Mouse (Mus musculus): ENCODE results near the gene Zfr2. TPM values are rescaled to one million over a fixed set of nuclear protein-coding genes. Genes with fewer than 3 reads are reported as not detected.
A peak's percentile ranks its signal among the peaks of the same experiment; 100 is the strongest.

Zfr2 gene
- total RNA-seq, 2 experiments from 2014 or later: 1.9 TPM

DNA sequence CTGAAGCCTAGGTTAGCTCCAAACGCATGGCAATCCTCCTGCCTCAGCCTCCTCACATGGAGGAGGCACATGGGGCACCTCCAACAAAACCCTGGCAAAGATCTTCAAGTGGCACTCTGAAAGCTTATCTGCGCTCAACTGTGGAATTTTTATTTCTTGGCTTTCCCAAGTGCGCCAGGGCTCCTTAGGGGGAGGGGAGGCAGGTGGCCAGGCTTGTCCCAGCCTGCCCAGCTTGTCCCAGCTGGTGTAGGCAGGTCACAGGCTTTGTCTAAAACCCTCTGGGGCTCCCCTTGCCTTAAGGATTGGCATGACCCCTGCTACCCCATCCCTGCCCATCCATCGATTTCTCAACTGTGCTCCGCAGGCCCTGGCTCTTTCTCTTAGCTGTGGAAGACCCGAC, 51.2 kb downstream of the Zfr2 start:
- intact Hi-C loops (cut with DNase I): no loop called here
- DNase-seq: no peak

DNA sequence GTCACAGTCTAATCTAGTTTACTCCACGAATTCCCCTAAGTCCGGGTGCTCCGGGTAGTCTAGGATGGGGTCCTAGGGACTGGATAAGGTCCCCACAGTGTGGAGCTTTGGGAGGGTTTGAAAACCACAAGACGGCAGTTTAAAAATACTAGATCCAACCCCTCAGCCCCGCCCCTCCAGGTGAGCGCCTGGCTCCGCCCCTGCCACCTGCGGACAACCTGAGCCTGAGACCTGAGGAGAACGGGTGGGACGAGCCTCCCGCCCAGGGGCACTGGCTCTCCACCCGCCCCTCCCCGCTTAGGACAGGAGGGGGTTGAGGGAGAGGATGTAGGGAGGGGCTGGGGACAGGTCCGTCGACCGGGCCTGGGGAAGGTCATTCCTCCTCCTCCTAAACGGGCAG, 51.8 kb downstream of the Zfr2 start:
- no peak for DNase-seq
- intact Hi-C loops (cut with DNase I): loop anchor here (5.0 kb wide), 1 partner anchor 168 kb away; no protein-coding TSS in a partner anchor

DNA sequence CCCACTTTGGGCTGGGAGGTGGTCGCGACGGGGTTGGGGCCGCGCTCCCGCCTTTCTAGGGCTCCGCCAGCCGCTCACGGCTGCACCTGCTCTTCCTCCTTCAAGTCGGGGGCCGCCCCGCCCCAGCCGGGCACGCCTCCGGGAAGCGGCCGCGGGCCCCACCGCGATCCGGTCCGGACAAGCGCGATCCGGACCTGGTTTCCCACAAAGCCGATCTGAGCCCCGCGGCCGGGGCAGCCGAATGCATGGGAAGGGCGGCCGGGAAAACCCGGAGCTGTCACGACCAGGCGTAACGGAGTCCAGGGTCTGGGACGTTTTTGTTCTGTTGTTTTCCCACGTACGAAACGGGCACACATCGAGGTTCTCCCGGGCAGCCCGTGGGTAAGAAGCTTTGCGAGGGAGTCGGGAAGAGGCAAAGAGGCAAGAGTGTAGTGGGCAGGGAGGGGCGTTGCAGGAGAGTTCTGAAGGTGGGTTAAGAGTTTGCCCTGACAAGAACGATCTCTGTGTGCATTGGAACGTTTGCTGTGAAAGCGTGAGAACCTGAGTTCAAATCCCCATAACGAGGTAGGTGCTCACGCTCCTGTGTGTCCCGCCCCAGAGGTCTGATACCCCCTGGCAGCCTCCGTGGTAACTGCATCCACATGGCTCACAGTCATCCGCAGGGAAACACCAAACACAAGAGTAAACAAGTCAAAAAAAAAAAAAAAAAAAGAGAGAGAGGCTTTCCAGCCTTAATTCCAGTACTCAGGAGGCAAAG, 52.9 kb downstream of the Zfr2 start:
- intact Hi-C loops (cut with DNase I): loop anchor here (5.0 kb wide), 1 partner anchor 166 kb away; no protein-coding TSS in a partner anchor
- DNase-seq: peak; percentile 82 to 84

DNA sequence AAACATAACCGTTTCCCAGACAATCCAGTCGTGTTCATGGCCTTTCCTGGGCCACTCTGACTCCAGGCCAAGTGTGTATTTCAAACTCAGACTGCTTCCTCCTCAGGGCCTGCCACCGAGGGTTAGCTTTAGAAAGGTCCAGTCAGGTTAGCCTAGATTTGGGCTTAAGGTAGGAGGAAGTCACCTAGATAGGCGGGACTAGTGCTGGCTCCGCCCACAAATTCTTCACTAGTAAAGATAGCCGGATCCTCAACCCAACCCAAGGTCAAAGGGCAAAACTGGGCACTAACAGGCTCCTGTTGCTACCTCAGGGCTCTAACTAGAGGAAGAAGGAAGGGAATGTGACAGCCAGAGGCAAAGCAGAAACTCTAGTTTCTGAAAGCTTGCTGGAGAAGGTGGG, 53.6 kb downstream of the Zfr2 start:
- no peak for DNase-seq
- intact Hi-C loops (cut with DNase I): loop anchor here (5.0 kb wide), 1 partner anchor 166 kb away; no protein-coding TSS in a partner anchor

DNA sequence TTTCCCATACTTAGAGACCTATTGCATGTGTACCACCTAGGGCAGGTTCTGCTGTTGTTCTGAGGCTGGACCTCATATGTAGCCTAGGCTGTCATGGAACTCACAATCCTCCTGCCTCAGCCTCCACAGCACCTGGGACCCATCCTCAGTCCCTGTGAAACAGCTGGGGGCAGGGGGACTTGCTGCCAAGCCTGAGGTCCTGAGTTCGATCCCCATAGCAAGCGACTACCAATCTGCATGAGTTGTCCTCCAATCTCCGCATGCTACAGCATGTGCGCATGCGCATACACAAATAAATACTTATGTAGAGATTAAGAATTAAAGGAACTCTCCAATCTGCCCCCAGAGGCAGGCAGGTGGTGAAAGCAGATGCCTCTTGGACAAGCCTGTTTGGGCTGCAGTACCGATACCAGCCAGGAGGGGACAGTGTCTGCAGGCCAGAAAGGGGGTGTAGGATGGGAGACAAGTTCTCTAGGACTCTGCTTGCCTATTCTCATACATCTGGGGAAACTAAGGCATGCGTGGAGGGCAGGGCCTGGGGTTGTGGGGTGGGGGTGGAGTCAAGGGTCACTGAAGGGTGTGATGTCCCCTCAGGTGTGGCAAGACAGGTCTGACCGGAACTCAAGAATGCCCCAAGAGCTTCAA, 54.7 kb downstream of the Zfr2 start:
- intact Hi-C loops (cut with DNase I): loop anchor here (2.0 to 5.0 kb wide), 3 partner anchors 17 to 165 kb away; no protein-coding TSS in a partner anchor
- DNase-seq: peak in 1 of 2 experiments; percentile 59

DNA sequence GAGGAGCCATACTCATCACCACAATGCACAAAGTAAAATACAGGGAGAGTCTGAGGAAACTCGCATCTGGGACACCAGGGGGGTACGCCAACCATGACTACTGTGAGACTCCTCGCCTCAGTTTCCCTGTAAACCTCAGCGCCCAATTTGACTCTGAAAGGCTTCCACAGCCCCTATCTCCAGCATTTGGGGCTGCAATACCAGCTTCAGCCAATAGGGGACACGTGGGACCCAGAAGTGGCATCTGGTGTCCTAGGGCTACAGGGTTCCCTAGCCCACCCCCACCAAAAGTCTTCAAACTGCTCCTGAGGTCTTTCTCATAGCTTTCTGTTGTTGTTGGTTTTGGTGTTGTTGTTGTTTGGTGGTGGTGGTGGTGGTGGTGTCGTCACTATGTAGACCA, 55.6 kb downstream of the Zfr2 start:
- no peak for DNase-seq
- intact Hi-C loops (cut with DNase I): loop anchor here (2.0 to 5.0 kb wide), 3 partner anchors 16 to 164 kb away; no protein-coding TSS in a partner anchor

DNA sequence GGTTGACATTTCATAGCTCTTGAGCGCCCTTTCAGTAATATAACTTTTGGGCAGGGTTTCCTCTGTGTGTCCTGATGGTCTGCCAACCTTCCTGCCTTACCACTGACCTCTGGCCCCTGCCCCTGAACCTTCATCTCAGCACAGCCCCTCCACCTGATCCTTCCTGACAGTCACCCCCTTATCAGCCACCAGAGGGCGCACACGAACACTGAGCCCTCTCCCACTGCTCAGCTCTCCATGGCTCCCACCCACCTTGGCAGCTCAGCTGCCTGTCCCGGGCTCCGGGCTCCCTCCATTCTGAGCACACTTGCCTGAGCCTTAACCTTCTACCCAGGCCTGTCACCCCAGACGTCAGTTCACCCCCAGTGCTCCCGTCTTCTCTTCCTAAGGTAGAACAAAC, 56.3 kb downstream of the Zfr2 start:
- DNase-seq: peak; percentile 56 to 60
- intact Hi-C loops (cut with DNase I): loop anchor here (2.0 to 5.0 kb wide), 3 partner anchors 16 to 163 kb away; no protein-coding TSS in a partner anchor

DNA sequence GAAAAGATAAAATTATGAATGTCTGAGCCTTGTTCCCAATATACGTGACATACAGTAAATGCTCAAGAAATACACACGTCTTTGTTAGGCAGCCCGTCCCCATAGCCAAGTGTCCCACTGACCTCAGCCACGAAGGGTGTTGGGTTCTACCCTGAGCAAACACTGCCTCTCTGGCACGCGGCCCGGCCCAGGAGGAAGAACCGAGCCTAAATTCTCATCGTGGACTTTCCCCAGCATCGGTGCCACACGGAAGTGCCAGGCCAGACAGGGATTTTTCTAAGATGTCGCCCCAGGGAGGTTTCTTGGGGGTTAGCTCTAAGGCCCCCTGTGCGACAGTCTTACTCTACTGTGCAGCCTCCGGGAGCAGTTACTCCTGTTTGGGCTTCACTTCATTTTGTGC, 56.9 kb downstream of the Zfr2 start:
- no peak for DNase-seq
- intact Hi-C loops (cut with DNase I): loop anchor here (2.0 to 5.0 kb wide), 3 partner anchors 15 to 162 kb away; no protein-coding TSS in a partner anchor

DNA sequence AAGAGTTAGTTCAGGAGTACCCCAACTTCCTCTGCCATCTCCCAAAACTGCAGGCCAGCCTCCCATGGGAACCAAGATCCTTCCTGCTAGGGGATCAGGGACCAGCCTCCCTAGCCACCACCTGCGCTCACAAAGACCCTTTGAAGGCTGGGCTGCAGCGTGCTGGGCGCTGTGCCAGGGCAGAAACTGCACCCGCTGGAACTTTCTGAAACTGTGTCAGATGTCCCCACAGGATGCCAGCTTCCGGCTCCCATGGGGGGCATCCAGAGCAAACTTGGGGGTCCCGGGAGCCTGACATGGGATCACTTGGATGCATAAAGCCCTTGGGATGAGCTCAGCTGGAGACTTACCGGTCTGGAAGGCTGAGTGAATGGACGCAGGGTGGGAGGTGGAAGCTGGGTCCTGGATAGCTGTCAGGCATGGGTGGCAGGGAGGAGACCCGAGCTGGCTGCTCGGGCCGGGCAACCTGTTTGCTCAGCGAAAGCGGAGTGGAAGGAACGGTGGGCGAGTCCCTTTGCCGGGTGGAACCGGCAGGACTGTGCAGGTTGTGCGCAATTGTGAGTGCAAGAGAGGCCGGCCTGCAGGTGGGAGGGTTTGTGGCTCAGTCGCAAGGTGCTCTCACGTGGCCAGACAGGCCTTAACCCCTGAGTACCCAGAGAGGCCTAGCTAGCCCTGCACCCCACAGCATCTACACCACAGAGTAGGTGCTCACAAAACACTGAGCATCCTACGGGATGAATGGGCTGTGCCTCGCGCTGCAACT, 57.9 kb downstream of the Zfr2 start:
- intact Hi-C loops (cut with DNase I): no loop called here
- no peak for DNase-seq

DNA sequence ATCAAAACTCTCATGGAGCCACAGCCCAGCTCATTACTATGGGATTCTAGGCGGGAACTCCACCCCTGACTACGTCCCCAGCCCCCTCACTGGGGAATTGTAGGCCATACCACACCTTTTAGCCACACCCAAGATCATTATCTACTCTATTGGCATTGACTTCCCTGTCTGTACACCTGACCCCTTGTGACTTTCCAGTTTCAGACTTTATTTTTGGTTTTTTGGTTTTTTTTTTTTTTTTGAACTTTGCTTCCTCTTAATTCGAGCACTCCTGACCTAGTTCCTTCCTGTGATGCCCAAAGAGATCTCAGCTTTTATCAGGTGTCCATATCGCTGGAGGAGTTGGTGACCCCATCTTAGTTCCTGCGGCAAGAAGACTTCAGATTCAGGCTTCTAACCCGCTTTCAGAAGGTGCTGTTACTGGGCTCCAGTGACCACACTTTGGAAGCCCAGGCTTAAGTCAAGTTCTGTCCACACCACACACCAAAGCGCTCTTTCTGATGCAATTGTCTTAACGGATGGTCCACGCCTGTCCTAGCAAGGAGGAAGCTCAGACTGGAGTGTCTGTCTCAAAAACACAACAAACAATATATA, 58.7 kb downstream of the Zfr2 start, which contains the start of gene Tjp3:
TSS of gene Tjp3 (minus strand) at position 71 of the 594 bp plus-strand sequence.
- intact Hi-C loops (cut with DNase I): loop anchor here (2.0 kb wide), 1 partner anchor 29 kb away; the partner anchor contains the start of gene Cactin

DNA sequence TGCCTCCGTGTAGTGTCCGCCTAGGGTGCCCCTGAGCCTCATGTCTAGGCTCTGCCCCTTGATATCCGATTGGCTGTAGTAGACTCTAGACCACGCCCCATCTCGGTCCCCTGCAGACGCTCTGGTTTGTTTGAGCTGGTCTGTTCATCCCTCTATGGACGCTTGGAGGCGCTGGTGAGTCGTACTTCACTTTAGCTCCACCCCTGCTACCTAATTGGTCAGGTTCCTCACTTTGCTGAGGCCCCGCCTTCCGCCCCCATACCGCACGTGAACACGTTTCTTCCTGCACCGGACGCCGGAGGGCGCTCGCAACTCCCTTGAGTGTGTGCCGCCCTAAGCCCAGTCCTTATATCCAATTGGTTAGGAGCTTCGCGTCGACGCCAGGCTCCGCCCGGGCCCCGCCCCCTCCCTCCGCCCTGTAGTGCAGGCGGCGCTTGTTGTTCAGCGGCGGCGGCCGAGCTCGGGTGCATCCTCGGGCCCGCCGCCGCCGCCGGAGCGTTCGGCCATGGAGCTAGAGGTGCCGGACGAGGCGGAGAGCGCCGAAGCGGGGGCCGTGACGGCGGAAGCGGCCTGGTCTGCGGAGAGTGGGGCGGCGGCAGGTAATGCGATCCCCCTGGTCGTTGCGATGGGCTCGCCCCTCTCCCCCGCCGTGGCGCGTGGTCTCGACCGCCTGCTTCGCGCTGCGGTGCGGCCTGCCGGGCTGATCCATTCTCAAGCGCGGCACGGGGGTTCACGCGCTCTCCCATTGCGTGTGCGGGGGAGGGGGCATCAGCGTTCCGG, 59.8 kb downstream of the Zfr2 start, which contains the start of gene Pip5k1c:
TSS of gene Pip5k1c (plus strand) at position 410 of the 780 bp plus-strand sequence.
- intact Hi-C loops (cut with DNase I): loop anchor here (2.0 kb wide), 1 partner anchor 28 kb away; the partner anchor contains the start of gene Cactin
- peak; percentile 98 to 99 for DNase-seq

More for the DNA sequence above, 58.7 kb downstream of the Zfr2 start, which contains the start of gene Tjp3:
- no peak for DNase-seq

DNA sequence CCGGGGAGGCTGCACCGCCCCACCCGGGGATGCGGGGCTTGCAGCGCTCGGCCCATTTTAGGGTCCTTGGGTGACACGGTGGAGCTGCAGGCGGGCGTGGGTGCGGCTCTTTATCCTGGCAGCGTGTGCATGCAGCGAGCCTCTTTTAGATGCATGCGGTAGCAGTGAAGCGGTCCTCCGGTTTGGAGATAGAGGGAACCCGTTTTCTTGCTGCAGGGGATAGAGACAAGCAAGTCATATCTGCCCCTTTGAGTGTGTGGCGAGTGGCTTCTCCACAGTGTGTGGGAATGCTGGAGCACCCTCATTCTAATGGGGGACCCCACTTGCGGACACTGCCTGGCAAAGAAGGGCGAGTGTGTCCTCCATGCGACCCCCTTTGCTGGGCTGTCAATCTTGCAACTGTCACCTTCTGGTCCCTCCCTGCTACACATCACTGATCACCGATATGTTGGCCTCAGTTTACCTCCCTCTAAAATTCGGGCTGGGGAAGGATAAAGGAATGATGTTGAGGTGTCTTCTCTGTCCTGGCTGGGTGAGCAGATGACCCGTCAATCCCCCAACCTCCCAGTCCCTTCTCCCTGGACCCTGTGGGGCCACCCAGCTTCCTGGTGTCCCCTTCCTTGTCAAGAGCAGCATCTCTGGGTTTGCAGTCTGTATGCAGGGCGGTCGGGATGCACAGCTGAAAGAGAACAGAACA, 60.5 kb downstream of the Zfr2 start:
- intact Hi-C loops (cut with DNase I): loop anchor here (2.0 kb wide), 1 partner anchor 27 kb away; the partner anchor contains the start of gene Cactin
- DNase-seq: no peak

DNA sequence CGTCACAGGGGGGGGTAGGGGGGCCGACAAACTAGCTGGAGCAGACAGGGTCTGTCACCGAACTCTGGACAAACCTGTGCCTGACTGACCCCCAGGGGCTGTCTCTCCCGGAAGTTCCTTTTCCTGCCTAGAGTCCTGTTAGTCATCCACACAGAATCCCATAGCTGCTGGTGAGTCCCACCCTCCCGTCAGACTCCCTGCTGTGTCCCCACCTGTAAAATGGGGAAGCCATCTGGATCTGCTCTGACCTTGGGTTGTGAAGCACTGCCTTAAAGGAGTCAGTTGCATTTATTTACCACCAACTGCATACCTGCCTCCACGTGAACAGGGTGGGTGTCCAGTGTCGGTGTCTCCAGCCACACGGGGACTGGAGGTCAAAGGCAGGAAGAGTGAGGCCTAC, 61.5 kb downstream of the Zfr2 start:
- intact Hi-C loops (cut with DNase I): no loop called here
- no peak for DNase-seq

DNA sequence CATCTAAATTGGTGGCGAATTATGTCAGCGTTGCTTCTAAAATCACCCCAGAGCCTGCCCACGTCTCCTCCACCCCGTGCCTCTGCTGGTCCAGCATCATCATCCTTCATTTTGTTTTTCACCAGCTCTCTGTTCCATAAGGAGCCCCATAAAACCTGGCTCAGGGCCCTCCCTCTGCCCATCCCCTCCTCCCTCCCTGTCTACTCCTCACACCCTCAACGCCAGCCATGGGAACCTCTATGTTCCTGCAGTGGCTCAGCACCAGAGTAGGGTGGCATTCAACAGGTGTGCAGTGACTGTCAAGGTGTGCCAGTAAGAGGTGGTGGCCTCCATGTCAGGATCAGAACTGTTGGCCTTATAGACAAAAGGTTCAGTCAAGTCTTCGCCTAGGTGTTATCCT, 62.2 kb downstream of the Zfr2 start:
- DNase-seq: no peak
- intact Hi-C loops (cut with DNase I): no loop called here

DNA sequence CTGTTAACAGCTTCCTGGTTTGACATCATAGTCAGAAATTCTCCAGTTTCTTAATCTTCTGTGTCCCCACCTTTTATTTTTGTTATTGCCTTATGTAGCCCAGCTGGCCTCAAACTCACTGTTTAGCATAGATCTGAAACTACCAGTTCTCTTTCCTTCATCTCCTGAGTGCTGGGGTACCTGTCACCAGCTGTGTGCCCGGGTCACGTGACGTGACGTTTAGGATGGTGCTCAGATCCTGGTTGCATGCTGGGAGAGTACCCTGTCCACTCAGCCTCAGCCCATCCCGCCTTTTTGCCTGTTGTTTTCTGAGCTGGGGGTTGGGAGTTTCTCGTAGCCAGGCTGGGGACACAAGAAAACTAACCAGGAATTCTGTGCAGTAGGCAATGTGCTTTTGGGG, 64.3 kb downstream of the Zfr2 start:
- intact Hi-C loops (cut with DNase I): no loop called here
- no peak for DNase-seq

DNA sequence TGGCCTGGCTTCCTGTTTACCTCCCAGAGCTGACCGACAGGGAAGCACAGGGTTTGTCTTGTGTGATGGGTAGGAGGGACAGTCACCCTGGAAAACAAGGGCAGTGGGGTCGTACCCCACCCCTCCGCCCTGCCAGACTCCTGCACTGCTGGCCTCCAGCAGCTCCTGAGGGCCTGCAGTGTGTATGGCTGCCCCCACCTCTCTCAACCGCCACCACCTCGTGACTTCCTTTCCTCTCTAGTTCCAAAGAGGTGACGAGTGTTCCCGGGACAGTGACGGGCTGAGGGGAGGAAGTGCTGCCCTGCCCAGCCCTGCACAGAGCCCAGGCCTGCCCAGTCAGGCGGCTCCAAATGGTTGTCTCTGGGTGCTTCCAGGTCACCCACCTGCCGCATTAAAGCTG, 64.9 kb downstream of the Zfr2 start:
- intact Hi-C loops (cut with DNase I): no loop called here
- peak in 1 of 2 experiments; percentile 45 for DNase-seq

DNA sequence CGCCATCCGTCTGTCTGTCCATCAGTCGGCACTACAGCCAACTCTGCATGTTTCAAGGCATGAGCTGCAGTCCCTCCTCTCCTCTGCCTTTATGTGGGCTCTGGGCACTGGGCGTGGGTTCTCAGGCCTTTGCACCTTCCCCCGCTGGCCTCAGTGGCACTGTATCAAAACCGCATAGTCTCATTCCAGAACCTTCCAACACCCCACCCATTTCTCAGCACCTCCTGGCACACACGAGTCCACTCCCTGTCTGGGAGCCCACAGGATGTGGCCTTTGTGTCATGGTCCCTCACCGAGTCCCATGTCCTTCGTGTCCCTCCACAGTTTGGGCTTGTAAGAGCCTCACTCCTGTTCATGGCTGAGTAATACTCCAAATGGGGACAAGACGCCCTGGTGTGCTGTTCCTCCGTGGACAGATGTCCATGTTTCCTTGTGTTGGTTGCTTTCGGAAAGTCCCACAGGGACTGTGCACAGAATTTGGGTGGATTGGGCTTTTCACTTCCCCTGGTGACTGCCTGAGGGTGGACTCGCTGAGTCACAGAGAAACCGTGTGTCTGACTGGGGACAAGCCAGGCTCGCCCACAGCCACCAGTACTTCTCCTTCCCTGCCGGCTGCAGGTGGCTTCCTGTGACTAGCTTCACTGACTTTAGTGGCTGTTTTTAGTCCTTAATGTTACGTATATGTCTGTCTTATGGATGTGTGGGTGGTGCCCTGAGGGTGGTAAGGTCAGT, 65.6 kb downstream of the Zfr2 start:
- intact Hi-C loops (cut with DNase I): no loop called here
- DNase-seq: no peak
